Mouse (Mus musculus) bone marrow macrophage, adult 2 months (primary cell): Measurements from ENCODE around the gene Cc2d2a. TPM values are rescaled to one million over a fixed set of nuclear protein-coding genes. Genes with fewer than 3 reads are reported as not detected.
A peak's percentile ranks its signal among the peaks of the same experiment; 100 is the strongest.

Experiments
- H3K27ac ChIP-seq: 2 replicates; pipeline ENCODE4 v1.5.1; 2012; ENCODE audit warnings: low read depth, low read length; ENCODE audit not compliant: insufficient read depth
- H3K4me1 ChIP-seq: 2 replicates; pipeline ENCODE4 v1.6.1; 2012; ENCODE audit warnings: low read length; ENCODE audit not compliant: control insufficient read depth, insufficient read depth
- H3K4me3 ChIP-seq: 2 replicates; pipeline ENCODE4 v1.5.1; 2012; ENCODE audit warnings: mild to moderate bottlenecking, low read length, moderate library complexity; ENCODE audit not compliant: insufficient read depth
- CTCF ChIP-seq: IDR thresholded peaks from 2 replicates; pipeline ENCODE4 v1.5.1; 2012; ENCODE audit warnings: low read depth, mild to moderate bottlenecking, low read length, moderate library complexity
- POLR2A ChIP-seq: IDR thresholded peaks from 2 replicates; pipeline ENCODE4 v1.6.1; 2012; ENCODE audit warnings: mild to moderate bottlenecking, low read depth, low read length, borderline replicate concordance
- polyA plus RNA-seq: library from polyadenylated mRNA; stranded (reverse); fragments of >200 nt; gene quantifications from 2 replicates; pipeline ENCODE4 v1.2.4, GENCODE M21; 2012; ENCODE audit not compliant: missing spikeins, insufficient read depth, insufficient read length

Cc2d2a gene
- polyA plus RNA-seq, 1 experiment, result 0.78 TPM

DNA sequence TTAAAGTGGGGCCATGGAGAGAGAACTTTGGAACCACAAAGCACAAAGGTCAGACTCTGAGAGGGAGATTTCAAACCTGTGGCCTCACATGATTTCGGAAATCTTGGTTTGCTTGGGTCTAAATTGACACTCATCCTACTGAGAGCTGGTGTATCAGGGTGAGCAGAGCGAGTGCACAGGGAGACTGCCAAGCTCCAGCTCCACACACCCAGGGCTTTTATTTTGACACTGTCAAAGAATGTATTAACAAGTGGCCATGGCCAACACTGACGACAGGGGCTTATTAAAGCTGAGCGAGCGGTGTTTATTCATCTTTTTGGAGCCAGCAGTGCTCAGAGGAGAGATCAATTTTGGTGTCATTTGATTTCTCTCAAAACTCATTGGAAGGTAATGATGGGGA is 3.0 kb downstream of the Cc2d2a start:
- TF ChIP-seq CTCF (no peak), POLR2A (no peak)
- Histone ChIP-seq H3K4me3 (no peak overlapping the region), H3K27ac (no peak overlapping the region), H3K4me1 (no peaks in the 10 kb centered on the region)

DNA sequence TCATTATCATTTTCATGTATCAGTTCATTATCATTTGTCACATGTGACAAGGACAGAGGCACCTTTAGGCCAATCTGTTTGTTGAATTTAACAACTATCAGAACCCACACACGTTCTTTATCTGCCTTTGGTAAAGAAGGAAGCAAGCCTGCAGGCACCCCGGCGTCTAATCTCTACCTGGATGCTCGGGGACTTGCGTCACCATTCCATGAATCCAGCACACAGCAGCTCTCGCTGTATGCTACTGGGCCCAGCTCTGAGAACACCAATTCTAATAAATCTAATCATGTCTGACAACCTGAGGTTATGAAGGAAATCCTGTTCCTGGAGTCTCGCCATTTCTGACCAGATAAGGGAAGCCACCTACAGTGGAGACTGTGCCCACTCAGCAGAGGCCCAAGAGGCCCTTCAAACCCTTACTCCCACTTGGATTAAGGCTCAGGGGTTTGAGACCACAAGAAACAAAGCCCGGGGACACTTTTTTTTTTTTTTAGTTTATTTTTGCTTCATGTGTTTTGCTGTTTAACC is 7.0 kb downstream of the Cc2d2a start:
- H3K27ac ChIP-seq, result no peak overlapping the region
- H3K4me3 ChIP-seq, result no peak overlapping the region
- TF ChIP-seq POLR2A (no peak), CTCF (no peak)
- H3K4me1 ChIP-seq, result no peaks in the 10 kb centered on the region; the same call in 1 of the 2 replicates

DNA sequence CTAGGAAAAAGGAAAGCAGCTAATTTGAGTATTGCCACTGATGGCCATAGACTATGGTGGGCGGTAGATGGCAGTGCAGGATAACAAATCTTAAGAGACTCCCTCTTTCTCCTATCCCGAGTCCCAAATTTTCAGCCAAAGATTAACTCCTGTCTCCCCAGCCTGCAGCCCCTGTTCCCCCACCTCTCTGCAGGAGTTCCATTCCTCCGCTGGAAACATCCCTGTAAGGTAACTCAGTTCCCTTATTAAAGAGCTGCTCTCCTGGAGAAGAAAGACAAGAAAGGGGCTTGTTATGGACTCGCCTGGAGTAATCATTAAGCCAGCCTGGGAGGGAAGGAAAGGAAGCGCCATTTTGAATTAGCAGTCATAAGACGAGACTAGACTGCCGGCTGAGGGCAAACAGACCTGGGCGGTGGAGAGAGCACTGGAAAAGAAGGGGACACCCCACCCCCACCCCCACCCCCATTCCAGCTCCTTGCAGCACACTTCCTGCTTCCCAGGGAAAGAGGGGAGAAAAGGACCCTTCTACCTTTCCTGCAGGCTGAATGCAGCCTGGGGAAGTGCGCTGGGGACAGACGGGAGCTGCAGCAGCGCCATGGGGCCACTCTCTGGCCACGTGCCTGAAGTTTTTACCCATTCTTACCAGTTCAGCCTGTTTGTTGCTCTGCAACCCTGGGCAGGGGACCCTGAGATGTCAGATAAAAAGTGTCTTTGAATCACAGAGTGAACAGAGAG is 10.2 kb downstream of the Cc2d2a start:
- no peak overlapping the region for H3K27ac ChIP-seq
- H3K4me1 ChIP-seq, result no peaks in the 10 kb centered on the region; the same call in 1 of the 2 replicates
- H3K4me3 ChIP-seq, result 0 out of 2 replicates have a peak overlapping the region, but pooled peaks have one; percentile 23
- TF ChIP-seq CTCF (no peak), POLR2A (no peak)

- no peak for TF ChIP-seq CTCF
- no peak for TF ChIP-seq POLR2A
- Histone ChIP-seq H3K27ac (no peak overlapping the region), H3K4me1 (no peaks in the 10 kb centered on the region; the same call in 1 of the 2 replicates), H3K4me3 (no peak overlapping the region)
Measured at GRCm38 (mm10) chr5:43673083-43673482, 10.9 kb downstream of the Cc2d2a start.

DNA sequence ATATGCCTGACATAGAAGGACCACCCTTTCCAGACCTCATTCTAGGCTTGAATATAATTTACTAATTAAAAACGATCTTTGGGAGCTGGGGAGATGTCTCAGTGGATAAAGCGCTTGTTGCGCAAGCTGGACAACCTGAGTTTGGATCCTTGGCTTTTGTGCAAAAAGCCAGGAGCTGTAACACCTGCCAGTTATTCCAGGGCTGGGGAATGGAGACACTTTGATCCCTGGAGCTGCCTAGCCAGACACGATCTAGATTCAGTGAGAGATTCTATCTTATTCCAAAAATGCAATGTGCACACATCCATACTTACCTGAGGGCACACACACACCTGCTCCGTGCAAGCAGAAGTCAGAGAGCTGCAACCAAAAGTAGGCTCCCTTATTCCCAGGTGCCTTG is 23.3 kb downstream of the Cc2d2a start:
- H3K27ac ChIP-seq, result no peak overlapping the region
- no peak overlapping the region for H3K4me3 ChIP-seq
- TF ChIP-seq CTCF (no peak), POLR2A (no peak)
- no peaks in the 10 kb centered on the region for H3K4me1 ChIP-seq

DNA sequence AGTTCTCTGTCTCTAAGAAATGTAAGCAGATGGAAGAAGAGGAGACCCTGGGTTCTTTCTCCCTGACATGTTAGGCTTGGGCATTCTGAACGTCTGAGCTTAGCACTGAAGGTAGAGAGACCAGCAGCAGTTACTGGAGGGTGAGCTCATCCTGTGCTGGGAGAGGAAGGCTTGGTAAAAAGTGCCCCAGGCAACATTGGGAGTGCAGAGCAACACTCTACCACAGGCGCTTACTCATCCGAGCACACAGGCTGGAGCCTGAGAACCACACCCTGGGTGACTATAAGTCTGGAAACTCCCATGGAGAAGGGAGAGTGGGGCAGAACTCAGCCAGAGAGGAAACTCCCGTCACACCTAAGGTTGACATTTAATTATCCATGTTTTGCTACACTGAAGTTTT is 30.3 kb downstream of the Cc2d2a start:
- peaks cover 13% of the 10 kb centered on the region for H3K4me1 ChIP-seq
- TF ChIP-seq POLR2A (no peak), CTCF (no peak)
- no peak overlapping the region for H3K4me3 ChIP-seq
- no peak overlapping the region for H3K27ac ChIP-seq

DNA sequence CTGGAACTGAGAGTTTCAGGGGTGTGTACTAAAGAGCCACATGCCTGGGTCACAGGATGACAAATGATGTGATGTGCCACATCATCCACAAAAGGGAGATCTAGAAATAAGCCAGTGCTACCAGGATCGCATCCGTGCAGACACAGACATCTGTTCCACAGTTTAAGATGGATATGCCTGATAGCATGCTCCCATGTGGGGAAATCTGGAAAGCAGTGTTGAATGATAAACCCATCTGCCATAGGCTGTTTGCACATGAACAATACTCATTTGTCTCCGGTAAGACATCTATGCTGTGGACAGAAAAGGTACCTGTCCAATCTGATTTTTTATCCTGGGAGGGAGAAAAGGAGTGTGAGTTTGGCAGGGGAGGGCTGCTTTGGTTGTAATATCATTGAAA is 35.0 kb downstream of the Cc2d2a start:
- no peak overlapping the region for H3K27ac ChIP-seq
- H3K4me3 ChIP-seq, result no peak overlapping the region
- no peak for TF ChIP-seq POLR2A
- no peak for TF ChIP-seq CTCF
- peaks cover 3% of the 10 kb centered on the region for H3K4me1 ChIP-seq

DNA sequence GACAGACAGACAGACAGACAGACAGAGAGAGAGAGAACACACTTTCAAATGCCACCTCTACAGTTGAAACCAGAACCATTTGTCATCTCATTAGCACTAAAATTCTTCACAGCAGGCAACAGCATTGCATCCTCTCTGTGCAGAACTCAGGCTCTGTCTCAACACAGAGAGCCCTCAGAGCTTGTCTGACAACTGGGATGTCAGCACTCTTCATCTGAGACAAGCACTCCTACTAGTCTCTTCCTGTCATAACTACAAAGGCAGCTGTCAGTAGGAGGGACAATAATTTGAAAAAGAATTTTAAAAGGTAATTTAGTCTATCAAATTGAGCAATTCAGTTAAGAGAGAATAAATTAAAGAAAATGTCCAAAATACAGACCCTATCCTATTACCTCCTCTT is 37.1 kb downstream of the Cc2d2a start:
- Histone ChIP-seq H3K4me1 (no peaks in the 10 kb centered on the region), H3K27ac (no peak overlapping the region), H3K4me3 (no peak overlapping the region)
- no peak for TF ChIP-seq POLR2A
- TF ChIP-seq CTCF, result no peak

DNA sequence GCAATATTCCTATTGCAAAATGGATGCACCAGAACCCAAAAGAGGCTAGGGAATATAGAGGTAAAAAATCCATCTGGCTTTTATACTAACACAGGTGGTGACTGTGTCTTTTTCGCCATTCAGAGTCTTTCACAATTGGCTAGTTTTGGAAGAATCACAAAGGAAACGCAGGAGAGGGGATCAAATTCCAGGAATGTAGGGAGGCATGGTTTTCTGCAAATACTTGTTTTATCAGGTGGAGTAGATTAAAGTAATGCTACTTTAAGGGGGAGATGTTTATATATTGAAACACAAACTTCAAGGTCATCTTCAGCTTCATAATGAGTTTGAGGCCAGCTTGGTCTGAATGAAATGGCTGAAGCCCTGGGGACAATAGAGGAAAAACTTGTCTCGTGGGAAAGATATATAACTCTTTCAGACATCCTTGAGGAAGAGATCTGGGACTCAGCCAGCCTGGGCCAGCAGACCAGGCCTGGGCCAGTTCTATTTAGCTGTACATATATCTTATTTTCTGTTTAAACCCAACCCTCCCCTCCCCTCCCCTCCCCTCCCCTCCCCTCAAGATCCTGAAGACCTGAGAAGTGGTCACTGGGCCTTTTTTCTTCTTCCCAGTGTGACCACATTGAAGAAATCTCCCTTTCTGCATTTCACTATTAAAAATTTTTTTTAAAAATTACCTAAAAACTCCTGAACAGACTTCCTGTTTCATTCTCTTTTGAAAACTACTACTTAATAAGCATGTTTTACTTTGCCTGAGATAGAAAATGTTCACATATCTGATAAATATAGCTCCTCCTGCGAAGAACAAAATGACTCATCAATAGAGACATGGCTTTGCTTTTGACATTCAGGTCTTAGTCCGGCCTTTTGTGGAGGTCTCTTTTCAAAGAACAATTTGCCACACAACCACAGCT is 59.6 kb downstream of the Cc2d2a start:
- TF ChIP-seq POLR2A (no peak), CTCF (no peak)

DNA sequence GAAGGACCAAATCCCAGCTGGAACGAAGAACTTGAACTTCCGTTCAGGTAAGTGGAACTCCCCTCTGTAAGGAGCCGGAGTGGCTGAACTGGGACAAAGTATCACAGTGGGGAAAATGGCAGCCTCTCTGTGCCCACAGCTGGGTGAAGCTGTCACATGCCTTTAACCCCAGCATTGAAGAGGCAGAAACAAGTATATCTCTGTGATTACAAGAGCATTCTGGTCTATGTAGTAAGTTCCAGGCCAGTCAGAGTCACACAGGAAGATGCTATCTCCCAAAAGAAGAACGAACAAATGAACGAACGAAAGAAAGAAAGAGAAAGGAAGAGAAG is 60.3 kb downstream of the Cc2d2a start:
- Histone ChIP-seq H3K4me3 (no peak overlapping the region), H3K4me1 (no peaks in the 10 kb centered on the region), H3K27ac (no peak overlapping the region)
- no peak for TF ChIP-seq POLR2A

More for the DNA sequence above, 59.6 kb downstream of the Cc2d2a start:
- Histone ChIP-seq H3K27ac (no peak overlapping the region), H3K4me3 (no peak overlapping the region), H3K4me1 (no peaks in the 10 kb centered on the region)
